Mouse (Mus musculus) embryonic fibroblast, embryonic 13.5 days (primary cell): ENCODE results near the gene H2afx.
"Not testable (repeated sequence)": the region's sequence is repeated elsewhere in the genome, so short reads cannot be mapped to it uniquely, and the experiment has no call there.

Experiments used
- CTCF ChIP-seq: IDR thresholded peaks from 2 replicates; pipeline ENCODE4 v1.5.1; 2011; ENCODE audit warnings: mild to moderate bottlenecking, control low read depth, low read length, moderate library complexity, borderline replicate concordance; ENCODE audit not compliant: insufficient read depth
- POLR2A ChIP-seq: IDR thresholded peaks from 2 replicates; pipeline ENCODE4 v1.6.1; 2011; ENCODE audit warnings: low read depth, mild to moderate bottlenecking, control low read depth, low read length, moderate library complexity

GRCm38 (mm10) chr9:44377335-44377734 lies 42.8 kb downstream of the H2afx start:
- not testable (repeated sequence) for TF ChIP-seq CTCF, POLR2A
